Mouse (Mus musculus): ENCODE measurements around the gene Casc3.

DNA sequence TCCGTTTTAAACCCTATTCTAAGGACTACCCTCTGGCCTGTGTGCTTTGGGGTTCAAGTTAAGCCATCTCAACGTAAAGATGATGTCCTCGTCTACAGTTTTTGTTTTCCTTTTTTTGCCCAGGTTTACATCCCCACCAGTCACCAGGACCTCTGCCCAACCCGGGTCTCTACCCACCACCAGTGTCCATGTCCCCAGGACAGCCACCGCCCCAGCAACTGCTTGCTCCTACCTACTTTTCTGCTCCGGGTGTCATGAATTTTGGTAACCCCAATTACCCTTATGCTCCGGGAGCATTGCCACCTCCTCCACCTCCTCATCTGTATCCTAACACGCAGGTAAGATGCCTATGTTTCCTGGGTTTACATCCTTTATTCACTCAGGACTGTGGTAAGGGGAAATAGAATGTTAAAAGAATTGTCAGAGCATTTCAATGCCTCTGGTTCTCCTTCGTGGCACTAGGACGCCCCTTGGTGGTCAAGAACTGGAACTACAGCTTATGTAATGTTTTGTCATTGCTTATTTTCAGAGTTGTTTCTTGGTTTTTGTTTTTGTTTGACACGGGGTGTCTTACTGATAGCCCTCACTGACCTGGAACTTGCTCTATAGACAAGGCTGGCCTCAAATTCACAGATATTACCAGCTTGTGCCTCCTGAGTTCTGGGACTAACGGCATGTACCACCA lies 24.5 kb downstream of the Casc3 start:
- TF ChIP-seq CTCF (IDR thresholded peaks at IDR 0.05; ENCODE audit: low read depth) (peak; percentile 87), EP300 (IDR thresholded peaks at IDR 0.05; ENCODE audit: low read depth) (no peak)

Data from liver, postnatal 0 days (tissue).